Mouse (Mus musculus): ENCODE measurements at regions not wholly inside any gene's neighbourhood (a gene's known extent, or its start where the extent isn't known, plus 50 kb on each side); places are given as distances from the start of the nearest gene placed in this dataset.

DNA sequence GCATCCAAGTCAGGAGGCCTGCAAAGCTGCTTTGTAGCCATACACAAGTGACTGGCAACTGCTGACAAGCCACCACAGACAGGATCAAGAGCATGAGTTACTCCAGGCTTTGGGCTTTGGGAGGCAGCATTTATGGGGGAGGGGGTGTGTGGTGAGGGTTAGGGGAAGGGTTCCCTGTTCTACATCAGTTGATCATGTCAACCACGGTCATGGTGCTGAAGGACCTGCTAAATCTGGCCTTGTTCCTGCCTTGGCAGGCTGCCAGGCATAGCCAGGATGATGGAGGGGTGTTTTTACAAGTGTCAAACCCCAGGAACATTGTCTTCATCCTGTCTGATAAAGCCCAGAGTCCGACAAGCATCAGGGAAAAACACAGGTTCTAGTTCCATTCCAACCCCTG is 247.9 kb upstream of the Tsc22d2 start:
- TF ChIP-seq POLR2A (IDR thresholded peaks at IDR 0.05; ENCODE audit: extremely low read depth, insufficient read depth, low read length) (no peak), CTCF (IDR thresholded peaks at IDR 0.05; ENCODE audit: low read depth, low read length) (no peak)

All from liver, adult 2 months (tissue).